Mouse (Mus musculus) T-helper 1 cell (primary cell): ENCODE results near the gene Flywch2.

Experiments
- in situ Hi-C: fragments of 300-600 bp; cut with MboI, MseI; formaldehyde crosslinking; loops from one replicate; pipeline ENCODE4 v1.15.1; 2025; ENCODE audit warnings: high pct_unique_total_duplicates

The Flywch2 gene

DNA sequence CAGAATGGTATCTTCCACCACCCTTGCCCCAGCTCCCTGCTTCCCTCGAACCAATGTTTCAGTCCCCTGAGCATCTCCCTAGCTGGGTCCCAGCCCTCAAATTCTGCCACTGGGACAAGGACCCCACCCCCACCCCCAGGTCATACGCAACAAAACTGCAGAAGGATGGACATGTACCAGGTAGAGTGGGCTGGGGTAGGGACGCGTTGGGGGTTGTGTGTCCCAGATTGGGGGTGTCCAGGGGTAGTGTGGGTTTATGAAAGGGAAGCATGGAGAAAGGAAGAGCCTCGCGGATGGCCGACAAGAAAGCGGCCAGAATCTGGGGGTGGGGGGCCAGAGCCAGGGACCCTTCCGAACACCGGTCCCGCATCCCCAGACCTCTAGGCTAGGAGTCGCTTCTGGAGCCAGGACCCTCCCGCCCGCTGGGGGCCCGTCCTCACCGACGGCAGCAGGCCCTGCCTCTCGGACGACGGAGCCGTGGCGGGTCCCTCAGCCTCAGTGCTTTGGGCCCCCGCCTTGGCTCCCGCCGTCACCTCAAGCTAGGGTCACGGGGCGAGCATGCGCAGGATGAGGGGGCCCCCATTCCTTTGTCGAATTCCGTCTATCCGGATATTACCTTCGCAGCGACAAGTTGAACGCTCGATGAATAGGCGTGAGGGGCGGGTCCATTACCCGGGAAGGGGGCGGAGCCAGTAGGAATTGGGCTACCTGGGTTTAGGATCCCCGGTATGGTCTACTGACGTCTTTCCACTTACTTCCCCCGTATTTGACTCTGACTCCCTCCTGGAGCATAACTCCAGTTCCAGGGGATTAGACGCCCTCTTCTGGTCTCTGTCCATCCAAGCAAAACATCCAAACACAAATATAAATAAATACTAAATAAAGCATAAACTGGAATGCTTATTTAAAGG is at the start of gene Flywch2:
Gene Flywch2, minus strand, starts transcription at position 521 of the 911 bp plus-strand sequence.
- in situ Hi-C loops = no loop called here

DNA sequence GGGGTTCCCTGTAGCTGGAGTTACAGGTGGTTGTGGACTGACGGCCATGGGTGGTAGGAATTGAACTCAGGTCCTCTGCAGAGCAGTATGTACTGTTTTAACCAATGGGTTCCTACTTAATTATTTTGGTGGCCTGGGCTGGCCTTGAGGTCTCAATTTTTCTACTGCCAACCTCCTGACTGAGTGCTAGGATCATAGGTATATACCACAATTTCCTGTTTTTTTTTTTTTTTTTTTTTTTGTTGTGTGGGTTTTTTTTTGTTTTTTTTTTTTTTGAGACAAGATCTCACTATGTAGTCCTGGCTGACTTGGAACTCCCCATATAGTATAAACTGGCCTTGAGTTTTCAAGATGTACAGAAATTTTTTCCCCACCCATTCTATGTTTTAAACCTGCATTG is 45.3 kb upstream of the Flywch2 start:
- in situ Hi-C loops = no loop called here

DNA sequence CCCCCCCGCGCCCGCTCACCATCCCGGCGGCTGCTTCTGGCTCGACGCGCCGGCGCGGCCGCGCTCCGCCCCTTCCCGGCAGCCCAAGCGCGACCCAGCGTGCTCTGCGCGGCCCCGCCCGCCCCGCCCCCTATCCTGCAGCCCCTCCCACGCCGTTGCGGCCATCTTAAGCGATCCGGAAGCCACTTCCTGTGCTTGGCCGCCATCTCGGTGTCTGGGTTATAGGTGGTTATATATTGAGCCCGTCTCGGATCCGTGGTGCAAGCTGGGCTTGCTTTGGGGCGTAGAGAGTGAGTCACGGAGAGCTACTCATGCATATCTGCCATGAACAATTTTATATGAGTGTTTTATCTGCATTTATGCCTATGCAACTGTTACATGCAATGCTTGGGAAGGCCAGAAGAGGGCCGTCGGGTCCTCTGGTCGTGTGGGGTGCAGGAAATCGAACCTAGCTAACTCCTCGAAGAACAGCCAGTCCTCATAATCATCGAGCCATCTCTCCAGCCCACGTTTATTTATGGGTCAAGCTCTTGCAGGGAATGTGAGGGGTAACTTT is 43.3 kb upstream of the Flywch2 start, which contains the start of gene Elob:
Gene Elob, minus strand, starts transcription at position 73 of the 556 bp plus-strand sequence.
- in situ Hi-C loops = loop anchor here (10.0 kb wide), 1 partner anchor 54 kb away; the partner anchor contains the start of gene Flywch1

DNA sequence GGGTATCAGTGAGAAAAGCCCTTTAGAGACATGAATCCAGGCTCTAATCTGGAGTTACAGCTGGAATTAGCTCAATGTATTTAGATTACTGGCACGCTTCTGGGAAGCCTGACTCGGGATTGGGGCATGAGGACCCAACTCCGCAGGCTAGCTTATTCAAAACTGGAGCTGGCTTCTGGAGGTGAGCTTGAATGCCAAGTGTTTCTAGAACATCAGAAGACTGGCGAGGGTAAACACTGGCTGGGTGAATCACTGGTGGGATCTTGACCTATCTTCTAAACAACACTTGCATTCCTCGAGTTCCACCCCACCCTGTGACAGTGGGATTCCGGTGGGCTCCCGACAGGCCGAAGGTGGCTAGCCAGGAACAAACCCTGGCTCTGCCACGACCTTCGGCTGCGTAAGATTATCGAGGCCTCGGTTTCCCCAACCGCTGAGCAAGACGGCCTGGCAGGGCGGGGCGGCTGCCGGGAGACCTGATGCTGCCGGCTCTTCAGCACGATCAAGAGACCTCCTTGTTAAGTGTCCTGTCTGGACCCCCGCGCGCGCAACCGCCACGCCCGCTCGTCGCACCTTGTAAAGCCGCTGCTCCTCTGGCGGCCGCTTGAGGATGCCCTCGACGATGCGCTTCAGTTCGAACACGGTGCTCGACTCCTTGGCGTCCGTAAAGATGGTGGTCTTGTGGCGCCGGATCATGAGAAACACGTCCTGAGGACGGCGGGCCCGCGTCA is 42.6 kb upstream of the Flywch2 start:
- in situ Hi-C loops = loop anchor here (10.0 kb wide), 1 partner anchor 54 kb away; the partner anchor contains the start of gene Flywch1

DNA sequence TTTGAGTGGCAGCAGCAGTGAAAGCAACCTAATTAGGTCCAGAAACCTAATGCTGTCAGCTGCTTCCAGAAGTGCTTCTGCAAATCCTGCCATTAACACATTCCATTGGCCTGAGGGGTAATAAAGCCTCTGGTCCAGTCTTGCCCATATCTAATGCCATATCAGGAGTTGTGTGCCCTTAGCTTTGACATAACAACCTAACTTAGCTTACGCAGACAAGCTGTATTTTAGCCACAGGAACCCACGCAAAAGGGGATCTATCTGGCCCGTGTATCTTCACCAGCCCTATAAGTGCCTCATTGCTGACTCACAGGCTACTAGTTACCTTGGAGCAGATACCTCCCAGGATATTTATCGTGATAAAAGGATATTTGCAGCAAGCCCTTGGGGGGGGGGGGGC is 39.7 kb upstream of the Flywch2 start:
- in situ Hi-C loops = loop anchor here (10.0 kb wide), 1 partner anchor 51 kb away; the partner anchor contains the start of gene Flywch1

DNA sequence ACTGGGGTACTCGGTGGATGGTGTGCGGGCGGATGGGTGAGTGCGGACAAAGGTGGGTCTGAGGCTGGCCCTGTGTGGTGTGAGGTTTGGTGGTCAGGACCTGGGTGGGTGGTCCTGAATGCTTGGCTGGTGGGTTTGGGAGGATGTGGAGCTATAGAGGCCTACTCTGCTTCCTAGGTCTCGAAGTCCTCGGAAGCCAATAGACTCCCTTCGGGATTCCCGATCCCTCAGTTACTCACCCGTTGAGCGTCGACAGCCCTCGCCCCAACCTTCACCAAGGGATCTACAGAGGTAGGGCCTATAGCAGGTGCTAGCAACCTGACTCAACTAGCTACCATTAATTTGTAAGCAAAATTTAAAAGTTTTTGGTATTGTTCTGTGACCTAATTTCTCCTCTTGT is 37.7 kb upstream of the Flywch2 start:
- in situ Hi-C loops = loop anchor here (10.0 kb wide), 1 partner anchor 49 kb away; the partner anchor contains the start of gene Flywch1

DNA sequence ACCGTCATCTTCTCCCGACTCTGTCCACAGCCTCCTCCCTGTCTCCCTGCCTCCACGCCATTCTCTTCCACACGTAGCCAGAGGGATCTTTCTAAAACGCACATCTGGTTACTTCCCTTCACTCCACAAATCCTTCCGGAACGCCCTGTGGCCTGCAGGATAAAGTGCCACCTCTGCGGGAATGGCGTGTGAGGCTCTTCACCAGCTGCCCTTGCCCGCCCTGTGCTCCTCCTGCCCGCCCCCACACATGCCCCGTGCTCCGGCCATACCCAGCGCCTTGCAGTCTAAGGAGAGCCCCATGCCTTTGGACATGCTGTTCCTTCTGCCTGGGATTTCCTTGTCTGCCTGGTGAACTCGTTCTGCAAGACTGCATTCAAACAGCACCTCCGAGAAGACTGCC is 37.1 kb upstream of the Flywch2 start:
- in situ Hi-C loops = loop anchor here (10.0 kb wide), 1 partner anchor 48 kb away; the partner anchor contains the start of gene Flywch1

DNA sequence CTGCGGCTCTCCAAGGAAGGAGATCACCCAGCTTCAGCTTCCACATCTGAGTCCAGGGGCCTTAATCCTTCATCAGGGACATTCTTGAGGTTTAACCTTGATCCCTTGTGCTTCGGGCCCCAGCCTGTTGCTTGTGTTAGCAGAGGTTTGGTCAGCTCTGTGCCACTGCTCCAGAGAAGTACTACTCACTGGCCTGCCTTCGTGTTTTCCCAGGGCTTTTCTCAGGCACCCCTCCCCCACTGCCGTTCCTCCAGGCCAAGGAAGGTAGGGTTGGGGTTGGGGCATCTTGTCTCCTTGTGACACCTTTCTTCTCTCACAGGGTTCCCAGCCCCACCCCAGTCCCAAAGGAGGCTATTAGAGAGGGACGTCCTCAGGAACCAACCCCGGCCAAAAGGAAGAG is 36.2 kb upstream of the Flywch2 start:
- in situ Hi-C loops = loop anchor here (10.0 kb wide), 1 partner anchor 47 kb away; the partner anchor contains the start of gene Flywch1

DNA sequence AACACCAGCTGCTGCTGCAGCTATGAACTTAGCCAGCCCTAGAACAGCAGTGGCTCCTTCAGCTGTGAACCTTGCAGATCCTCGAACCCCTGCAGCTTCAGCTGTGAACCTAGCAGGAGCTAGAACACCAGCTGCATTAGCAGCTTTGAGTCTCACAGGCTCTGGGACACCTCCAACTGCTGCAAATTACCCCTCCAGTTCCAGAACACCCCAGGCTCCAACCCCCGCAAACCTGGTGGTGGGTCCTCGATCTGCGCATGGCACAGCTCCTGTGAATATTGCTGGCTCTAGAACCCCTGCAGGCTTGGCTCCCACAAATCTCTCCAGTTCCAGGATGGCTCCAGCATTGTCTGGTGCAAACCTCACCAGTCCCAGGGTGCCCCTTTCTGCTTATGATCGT is 34.9 kb upstream of the Flywch2 start:
- in situ Hi-C loops = loop anchor here (10.0 kb wide), 1 partner anchor 46 kb away; the partner anchor contains the start of gene Flywch1

DNA sequence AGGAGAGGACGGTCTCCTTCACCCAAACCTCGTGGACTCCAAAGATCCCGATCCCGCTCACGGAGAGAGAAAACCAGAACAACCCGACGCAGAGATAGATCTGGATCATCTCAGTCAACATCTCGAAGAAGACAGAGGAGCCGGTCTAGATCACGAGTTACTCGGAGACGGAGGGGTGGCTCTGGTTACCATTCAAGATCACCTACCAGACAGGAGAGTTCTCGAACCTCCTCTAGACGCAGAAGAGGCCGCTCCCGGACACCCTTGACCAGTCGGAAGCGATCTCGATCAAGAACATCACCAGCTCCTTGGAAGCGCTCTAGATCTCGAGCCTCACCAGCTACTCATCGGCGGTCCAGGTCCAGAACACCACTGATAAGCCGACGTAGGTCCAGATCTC is 33.4 kb upstream of the Flywch2 start:
- in situ Hi-C loops = no loop called here

DNA sequence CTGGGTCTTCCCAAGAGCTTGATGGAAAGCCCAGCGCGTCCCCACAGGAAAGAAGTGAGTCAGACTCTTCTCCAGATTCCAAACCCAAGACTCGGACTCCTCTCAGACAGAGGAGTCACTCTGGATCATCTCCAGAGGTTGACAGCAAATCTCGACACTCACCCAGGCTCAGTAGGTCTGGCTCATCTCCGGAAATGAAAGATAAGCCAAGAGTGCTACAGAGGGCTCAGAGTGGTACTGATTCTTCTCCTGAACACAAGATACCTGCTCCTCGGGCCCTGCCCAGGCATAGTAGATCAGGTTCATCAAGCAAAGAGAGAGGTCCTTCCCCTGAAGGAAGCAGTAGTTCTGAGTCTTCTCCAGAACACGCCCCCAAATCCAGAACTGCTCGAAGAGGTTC is 32.7 kb upstream of the Flywch2 start:
- in situ Hi-C loops = no loop called here

DNA sequence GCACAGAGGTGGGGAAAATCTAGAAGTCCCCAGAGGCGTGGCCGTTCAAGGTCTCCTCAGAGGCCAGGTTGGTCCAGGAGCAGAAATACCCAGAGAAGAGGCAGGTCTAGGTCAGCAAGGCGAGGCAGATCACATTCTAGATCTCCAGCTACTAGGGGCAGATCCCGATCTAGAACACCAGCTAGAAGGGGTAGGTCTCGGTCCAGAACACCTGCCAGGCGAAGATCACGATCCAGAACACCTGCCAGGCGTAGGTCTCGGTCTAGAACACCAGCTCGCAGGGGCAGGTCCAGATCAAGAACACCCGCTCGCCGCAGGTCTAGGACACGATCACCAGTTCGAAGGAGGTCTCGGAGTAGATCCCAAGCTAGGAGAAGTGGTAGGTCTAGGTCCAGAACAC is 29.8 kb upstream of the Flywch2 start:
- in situ Hi-C loops = no loop called here

DNA sequence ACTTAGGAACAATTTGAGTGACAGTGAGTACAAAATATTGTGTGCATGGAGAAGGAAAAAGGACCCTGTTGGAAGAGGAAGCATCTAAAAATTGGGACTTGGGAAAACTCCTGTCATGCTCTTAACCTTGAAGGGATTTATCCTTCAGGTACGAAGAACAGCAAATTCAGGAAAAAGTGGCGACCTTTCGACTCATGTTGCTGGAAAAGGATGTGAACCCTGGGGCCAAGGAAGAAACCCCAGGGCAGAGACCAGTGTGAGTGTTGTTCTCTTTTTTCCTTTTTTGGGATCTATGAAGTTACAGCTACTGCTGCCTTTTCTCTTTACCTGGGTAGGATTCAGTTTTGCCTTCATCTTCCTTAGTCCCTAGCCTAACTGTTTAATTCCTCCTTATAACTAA is 22.0 kb upstream of the Flywch2 start:
- in situ Hi-C loops = no loop called here

DNA sequence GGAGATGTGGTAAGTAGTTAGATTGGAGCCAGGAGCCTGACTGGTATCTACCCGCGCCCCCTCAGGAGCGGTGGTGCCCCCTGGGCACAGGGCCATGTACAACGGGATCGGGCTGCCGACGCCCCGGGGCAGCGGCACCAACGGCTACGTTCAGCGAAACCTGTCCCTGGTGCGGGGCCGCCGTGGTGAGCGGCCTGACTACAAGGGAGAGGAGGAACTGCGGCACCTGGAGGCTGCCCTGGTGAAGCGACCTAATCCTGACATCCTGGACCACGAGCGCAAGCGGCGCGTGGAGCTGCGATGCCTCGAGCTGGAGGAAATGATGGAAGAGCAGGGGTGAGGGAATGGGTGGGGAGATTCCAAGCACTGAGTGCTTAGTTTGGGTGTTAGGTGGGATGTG is 21.0 kb upstream of the Flywch2 start:
- in situ Hi-C loops = no loop called here

DNA sequence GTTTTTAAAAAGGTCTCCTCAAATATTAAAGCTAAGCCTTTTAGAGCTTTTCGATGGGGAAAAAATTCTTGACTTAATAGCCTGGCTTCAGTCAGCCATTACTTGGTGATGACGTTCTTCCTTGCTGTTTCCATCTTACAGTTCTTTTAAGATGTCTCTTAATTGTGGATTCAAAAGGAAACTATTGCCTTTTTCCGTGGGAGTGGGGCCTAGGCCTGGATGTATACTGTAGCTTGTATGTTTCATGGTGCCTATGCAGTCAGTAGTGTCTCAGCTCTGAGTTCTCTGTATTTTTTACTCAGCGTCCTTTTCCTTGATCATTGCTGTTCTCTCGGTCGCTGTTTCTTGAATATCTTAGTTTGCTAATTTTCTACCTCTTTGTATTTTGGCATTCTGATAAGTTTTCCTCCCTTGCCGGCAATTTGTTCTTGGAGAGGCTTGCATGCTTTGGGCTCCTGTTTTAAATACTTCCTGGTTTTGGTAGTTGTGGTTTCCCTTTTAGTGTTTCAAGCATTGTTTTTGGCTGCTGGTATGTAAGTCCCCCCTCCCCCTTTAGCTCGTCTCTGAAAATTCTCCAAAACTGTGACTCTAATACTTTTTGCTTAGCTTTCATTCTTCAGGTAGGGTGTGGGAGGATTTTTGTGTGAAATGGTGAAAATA is 18.7 kb upstream of the Flywch2 start:
- in situ Hi-C loops = no loop called here

DNA sequence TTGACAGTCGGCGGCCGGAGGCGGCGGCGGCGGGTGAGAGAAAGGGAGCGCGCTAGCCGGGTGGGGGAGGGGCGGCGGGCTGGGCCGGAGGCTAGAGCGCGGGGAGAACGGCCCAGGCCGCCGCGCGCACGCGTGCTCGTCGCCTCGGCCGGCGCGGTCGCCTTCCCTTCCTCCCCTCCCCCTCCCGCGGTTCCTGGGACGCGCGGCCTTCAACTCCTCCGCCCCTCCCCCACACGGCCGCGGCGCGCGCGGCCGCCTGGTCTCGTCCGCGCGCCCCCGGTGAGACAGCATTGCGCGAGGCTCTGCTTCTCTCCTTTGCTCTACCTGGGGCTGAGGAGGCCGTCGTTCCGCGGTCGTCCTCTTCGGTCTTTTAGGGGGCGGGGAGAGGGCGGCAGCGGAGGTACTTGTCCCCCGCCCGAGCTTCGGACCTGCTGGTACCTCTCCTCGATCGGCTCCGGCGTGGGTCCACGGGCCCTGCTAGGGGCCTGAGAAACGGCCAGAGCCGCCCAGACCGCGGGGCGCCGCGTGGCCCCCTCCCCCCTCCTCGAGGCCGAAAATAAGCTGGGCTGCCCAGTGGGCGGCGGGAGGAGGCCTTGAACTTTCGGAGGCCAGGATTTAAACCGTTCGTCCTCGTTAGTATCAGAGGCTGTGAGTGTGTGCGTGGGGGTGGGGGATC is 17.6 kb upstream of the Flywch2 start:
- in situ Hi-C loops = no loop called here

DNA sequence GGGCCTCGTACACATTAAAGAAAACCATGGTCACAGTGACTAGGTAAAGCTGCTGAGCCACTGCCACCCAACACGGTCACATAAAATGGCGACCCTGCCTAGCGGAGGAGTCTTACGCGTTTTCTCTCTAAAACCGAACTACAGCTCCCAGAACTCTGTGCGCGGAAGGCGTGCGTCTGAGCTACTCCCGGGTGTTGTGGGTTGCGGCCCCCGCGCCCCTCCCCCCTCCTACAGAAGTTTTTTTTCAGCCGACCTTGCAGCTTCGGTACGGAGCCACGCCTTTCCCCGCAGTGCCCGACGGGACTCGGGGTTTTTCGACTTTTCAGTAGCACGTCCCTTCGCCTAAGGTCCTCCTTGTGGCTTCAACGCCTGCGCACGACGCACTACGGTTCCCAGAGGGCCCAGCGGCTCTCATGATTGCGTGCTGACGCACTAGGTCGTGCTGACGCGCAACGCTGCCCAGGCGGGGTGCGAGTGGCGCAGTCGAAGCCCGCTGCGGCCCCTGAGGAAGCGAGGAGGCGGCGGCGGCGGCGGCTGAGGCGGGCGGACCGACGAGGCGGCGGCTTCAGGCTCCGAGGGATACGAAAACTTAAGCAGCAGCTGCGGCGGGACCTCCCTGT is 17.0 kb upstream of the Flywch2 start:
- in situ Hi-C loops = no loop called here

DNA sequence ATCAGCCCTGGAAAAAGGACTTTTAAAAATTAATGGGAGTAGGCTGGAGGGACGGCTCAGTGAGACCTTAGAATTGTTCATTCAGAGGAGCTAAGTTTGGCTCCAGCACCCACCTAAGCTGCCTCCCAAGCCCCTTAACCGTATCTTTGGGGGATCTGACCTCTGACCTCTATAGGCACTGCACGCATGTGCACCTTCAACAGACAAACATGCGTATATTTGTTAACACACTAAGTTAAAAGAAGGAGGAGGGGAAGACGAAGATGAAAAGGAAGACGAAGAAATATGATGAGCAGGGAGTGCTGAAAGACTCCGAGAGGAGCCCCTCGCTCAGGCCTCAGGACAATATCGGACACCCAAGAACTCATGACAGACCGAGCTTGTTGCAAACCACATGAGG is 15.7 kb upstream of the Flywch2 start:
- in situ Hi-C loops = no loop called here

DNA sequence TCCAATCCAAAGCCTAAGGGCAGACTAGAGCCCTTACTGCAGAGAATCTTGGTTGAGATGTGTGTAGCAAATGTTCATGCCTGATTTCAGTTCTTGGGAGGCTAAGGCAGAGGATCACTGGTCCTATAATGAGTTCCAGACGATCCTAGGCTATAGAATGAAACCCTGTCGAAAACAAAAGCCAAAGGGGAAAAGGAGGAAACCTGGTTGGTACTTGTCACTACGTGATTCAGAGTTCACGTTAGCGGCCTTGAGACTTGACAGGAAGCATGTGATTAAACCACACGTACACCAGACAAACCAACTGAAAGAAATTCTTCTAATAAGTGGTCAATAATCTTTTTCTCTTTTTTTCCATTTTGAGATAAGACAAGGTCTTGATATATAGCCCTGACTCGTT is 11.4 kb upstream of the Flywch2 start:
- in situ Hi-C loops = no loop called here

DNA sequence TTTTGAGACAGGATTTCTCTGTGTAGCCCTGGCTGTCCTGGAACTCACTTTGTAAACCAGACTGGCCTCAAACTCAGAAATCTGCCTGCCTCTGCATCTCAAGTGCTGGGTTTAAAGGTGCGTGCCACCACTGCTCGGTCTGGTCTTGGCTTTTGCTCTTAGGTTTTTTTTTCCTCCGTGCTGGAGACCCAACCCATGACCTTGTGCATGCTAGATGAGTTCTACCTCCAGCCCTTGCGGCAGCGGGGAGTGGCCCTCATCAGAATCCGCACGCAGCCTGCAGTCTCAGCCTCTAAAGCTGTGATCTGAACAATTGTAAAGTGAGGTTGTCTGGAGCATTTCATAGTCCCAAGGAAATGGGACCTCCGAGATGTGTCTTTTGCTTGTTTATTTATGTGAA is 9.4 kb upstream of the Flywch2 start:
- in situ Hi-C loops = no loop called here

DNA sequence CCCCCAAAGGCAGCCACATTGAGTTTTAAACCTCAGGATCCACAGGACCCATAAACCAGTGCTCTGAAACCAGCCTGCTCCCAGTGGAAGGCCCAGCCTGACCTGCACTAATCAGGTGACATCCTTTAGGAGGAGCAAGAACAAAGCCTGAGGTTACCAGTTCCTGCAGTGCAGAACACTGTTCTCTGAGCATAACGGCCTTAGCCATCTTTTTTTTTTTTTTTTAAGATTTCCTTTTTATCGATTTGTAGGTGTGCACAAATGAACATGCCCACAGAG is 5.1 kb upstream of the Flywch2 start:
- in situ Hi-C loops = no loop called here
